Mouse (Mus musculus) left cerebral cortex, adult 2 months (tissue): ENCODE data around the gene Sytl3. TPM values are rescaled to one million over a fixed set of nuclear protein-coding genes. Genes with fewer than 3 reads are reported as not detected.

ENCODE experiments used
- DNase-seq, 2 experiments: peaks; one replicate each; pipeline ENCODE4 v3.0.0; 2021 to 2022; ENCODE audit warnings: low spot score in 2 of 2, mixed read lengths in 1 of 2; ENCODE audit errors: extremely low spot score in 1 of 2
- H3K27ac ChIP-seq: fragments of 200-600 bp; 2 replicates; pipeline ENCODE4 v1.8.1; 2022
- H3K4me3 ChIP-seq: fragments of 200-600 bp; 2 replicates; pipeline ENCODE4 v1.8.1; 2022
- CTCF ChIP-seq: fragments of 200-600 bp; IDR thresholded peaks from 2 replicates; pipeline ENCODE4 v1.8.1; 2022; ENCODE audit warnings: antibody characterized with exemption, mild to moderate bottlenecking, moderate library complexity
- intact Hi-C: fragments of 180-260 bp; cut with DNase I; formaldehyde crosslinking; loops from one replicate; pipeline ENCODE4 v1.15.1; 2025
- total RNA-seq, 2 experiments: library from RNA; stranded (reverse); gene quantifications; 2 replicates each; pipeline ENCODE4 v1.2.3; 2021

Sytl3 gene
- total RNA-seq, 2 experiments from 2014 or later = 0.34 to 0.77 TPM

DNA sequence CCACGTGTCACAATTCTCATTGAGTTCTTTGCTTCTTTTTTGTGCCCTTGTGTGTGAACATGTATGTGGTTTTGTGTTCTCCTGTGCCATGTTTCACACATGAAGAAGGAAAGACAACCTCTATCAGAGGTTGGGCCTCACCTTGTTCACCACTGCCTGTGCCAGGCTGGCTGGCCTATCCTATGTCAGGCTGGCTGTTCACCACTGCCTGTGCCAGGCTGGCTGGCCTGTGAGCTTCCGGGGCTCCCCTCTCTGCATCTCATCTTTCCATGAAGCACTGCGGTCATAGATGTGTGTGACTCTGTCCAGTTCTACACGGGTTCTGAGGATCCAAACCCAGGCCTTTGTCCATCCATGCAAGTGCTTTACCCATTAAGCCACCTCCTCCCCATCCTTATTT is 128.3 kb downstream of the Sytl3 start:
- TF ChIP-seq CTCF = no peak
- H3K27ac ChIP-seq = no peak overlapping the region
- intact Hi-C loops = no loop called here
- DNase-seq = no peak
- no peak overlapping the region for H3K4me3 ChIP-seq

Other genes starting within 250 kb of the Sytl3 start
- 10 to 100 TPM; 42.0 TPM for gene Dynlt1b, start 229.0 kb upstream of the Sytl3 start, total RNA-seq
- 10 to 100 TPM; 20.3 to 20.5 TPM for gene Dynlt1c, start 57.4 kb upstream of the Sytl3 start, total RNA-seq
- gene Dynlt1f, start 3.2 kb upstream of the Sytl3 start, total RNA-seq = 10 to 100 TPM; 26.8 to 29.7 TPM
- gene Ezr, start 123.7 kb downstream of the Sytl3 start, total RNA-seq = 10 to 100 TPM; 50.3 to 51.5 TPM